Mouse (Mus musculus) forebrain, embryonic 13.5 days (tissue): Measurements from ENCODE around the gene Tdrd5. TPM values are rescaled to one million over a fixed set of nuclear protein-coding genes. Genes with fewer than 3 reads are reported as not detected.
"Not testable (repeated sequence)": the region's sequence is repeated elsewhere in the genome, so short reads cannot be mapped to it uniquely, and the experiment has no call there.

Experiments
- ATAC-seq: fragments of 200-750 bp; cut with Nextera tagmentation; 2 replicates; pipeline ENCODE4 v1.8.0; 2017
- H3K27ac ChIP-seq: fragments of 300-500 bp; sonication (generic); 2 replicates; pipeline ENCODE4 v1.5.1; 2015; ENCODE audit warnings: inconsistent platforms, mild to moderate bottlenecking, moderate library complexity
- H3K27me3 ChIP-seq: fragments of 300-500 bp; sonication (generic); 2 replicates; pipeline ENCODE4 v1.6.1; 2015; ENCODE audit warnings: mild to moderate bottlenecking, inconsistent platforms
- H3K36me3 ChIP-seq: fragments of 300-500 bp; sonication (generic); 2 replicates; pipeline ENCODE4 v1.6.1; 2015; ENCODE audit warnings: mild to moderate bottlenecking, inconsistent platforms; ENCODE audit not compliant: poor library complexity, severe bottlenecking
- H3K4me1 ChIP-seq: fragments of 300-500 bp; sonication (generic); 2 replicates; pipeline ENCODE4 v1.6.1; 2015; ENCODE audit warnings: inconsistent platforms
- H3K4me2 ChIP-seq: fragments of 300-500 bp; sonication (generic); 2 replicates; pipeline ENCODE4 v1.6.1; 2015; ENCODE audit warnings: inconsistent platforms, mild to moderate bottlenecking, moderate library complexity
- H3K4me3 ChIP-seq: fragments of 300-500 bp; sonication (generic); 2 replicates; pipeline ENCODE4 v1.5.1; 2015; ENCODE audit warnings: mild to moderate bottlenecking, inconsistent platforms
- H3K9ac ChIP-seq: fragments of 300-500 bp; sonication (generic); 2 replicates; pipeline ENCODE4 v1.6.1; 2015; ENCODE audit warnings: mild to moderate bottlenecking, inconsistent platforms
- H3K9me3 ChIP-seq: fragments of 300-500 bp; sonication (generic); replicated peaks from 2 replicates; pipeline ENCODE4 v1.6.1; 2016; ENCODE audit warnings: inconsistent platforms
- WGBS: fragments of 180-500 bp; shearing (Covaris S2); methylation state at CpG from one replicate; pipeline ENCODE4 v1.1.7; 2015; 5-methylcytosine and 5-hydroxymethylcytosine counted together
- polyA plus RNA-seq: library from polyadenylated mRNA; unstranded; fragments of >200 nt; fragmentation: Nextera tagmentation; extraction: Ambion mirVana; gene quantifications from 2 replicates; pipeline ENCODE4 v1.2.1, GENCODE M21; 2015

The Tdrd5 gene
- 0.08 and 0.31 TPM in 2 replicates for polyA plus RNA-seq

- no peaks in the 10 kb centered on the region for H3K9me3 ChIP-seq
- no peak within 1 kb of the TSS for H3K27ac ChIP-seq
- H3K4me2 ChIP-seq = peak within 1 kb of the TSS; percentile 99
- ATAC-seq = peak; percentile 90
- no peaks in the 10 kb centered on the region for H3K36me3 ChIP-seq
- peaks cover 10% of the 10 kb centered on the region; the same call in 1 of the 2 replicates for H3K4me1 ChIP-seq
- H3K4me3 ChIP-seq = peak within 1 kb of the TSS; percentile 71
- under 1% methylated on average over 83 of the region's 85 CpGs for WGBS
- peaks cover 57% of the 10 kb centered on the region for H3K27me3 ChIP-seq
- H3K9ac ChIP-seq = peak within 1 kb of the TSS; percentile 65
Observed at GRCm38 (mm10) chr1:156302911-156303749, at the start of gene Tdrd5. Tdrd5 (minus strand) TSS chr1:156303664.

DNA sequence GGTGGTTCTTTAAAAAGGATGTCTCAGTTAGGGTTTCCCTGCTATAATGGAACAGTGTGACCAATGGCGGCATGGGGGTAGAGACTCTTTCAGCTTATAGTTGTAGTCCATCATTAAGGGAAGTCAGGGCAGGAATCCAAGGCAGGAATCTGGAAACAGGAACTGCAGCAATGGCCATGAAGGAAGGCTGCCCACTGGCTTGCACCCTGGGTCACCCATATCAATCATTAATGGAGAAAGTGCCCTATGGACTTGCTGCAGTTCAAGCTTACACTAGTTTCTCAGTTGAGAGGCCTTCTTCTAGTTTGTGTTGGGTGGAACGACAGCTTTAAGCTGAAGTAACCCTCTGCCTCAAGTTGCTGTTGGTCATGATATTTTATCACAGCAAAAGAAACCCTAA is 49.0 kb upstream of the Tdrd5 start:
- WGBS = 88% methylated on average over 2 of the region's 2 CpGs

DNA sequence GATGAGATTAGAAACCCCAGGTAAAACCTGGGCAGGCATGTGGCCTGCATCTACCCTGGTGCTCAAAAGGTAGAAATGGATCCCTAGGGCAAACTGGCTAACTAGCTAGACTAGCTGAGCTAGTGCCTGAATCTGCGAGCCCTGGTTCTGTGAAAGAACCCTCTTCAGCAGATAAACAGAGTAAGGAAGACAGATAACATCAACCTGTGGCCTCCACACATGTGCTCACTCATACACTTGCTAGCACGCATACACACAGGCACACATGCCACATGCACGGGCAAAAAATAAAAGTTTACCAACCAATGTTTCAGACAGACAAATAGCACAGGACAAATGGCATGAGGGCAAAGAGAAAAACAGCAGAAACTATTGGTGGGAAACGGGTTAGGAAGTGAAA is 47.0 kb upstream of the Tdrd5 start:
- Histone ChIP-seq H3K4me2 (no peak overlapping the region), H3K27ac (no peak overlapping the region), H3K4me1 (no peaks in the 10 kb centered on the region), H3K27me3 (no peaks in the 10 kb centered on the region), H3K4me3 (no peak overlapping the region), H3K36me3 (no peaks in the 10 kb centered on the region), H3K9ac (no peak overlapping the region), H3K9me3 (no peaks in the 10 kb centered on the region)
- whole genome bisulfite sequencing = 93% methylated on average over 4 of the region's 4 CpGs
- no peak for ATAC-seq

More for the DNA sequence above, 49.0 kb upstream of the Tdrd5 start:
- Histone ChIP-seq H3K27ac (no peak overlapping the region), H3K4me1 (no peaks in the 10 kb centered on the region), H3K9ac (no peak overlapping the region), H3K27me3 (no peaks in the 10 kb centered on the region), H3K4me3 (no peak overlapping the region), H3K9me3 (no peaks in the 10 kb centered on the region), H3K4me2 (no peak overlapping the region), H3K36me3 (no peaks in the 10 kb centered on the region)
- ATAC-seq = no peak

DNA sequence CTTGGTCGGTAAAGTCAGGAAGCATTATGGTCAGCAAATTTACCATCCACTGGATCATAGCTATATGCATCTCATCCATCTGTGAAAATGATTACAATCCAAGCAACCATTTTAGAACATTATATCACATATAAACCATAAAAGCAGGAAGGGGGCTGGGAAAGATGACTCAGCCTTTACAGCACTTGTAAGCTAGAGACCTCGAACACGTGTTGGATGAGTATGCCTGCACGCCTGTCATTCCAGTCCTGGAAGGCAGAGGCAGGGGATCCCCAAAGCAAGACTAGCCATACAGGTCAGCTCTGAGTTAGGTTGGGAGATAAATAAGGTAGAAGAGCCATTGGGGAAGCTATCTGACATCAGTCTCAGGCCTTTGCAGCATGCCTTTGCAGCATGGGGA is 45.6 kb upstream of the Tdrd5 start:
- H3K4me1 ChIP-seq = no peaks in the 10 kb centered on the region
- no peaks in the 10 kb centered on the region for H3K9me3 ChIP-seq
- H3K27ac ChIP-seq = no peak overlapping the region
- no peak for ATAC-seq
- 84% methylated on average over 4 of the region's 4 CpGs for WGBS
- H3K36me3 ChIP-seq = no peaks in the 10 kb centered on the region
- no peaks in the 10 kb centered on the region for H3K27me3 ChIP-seq
- H3K4me2 ChIP-seq = no peak overlapping the region
- H3K9ac ChIP-seq = no peak overlapping the region
- no peak overlapping the region for H3K4me3 ChIP-seq

DNA sequence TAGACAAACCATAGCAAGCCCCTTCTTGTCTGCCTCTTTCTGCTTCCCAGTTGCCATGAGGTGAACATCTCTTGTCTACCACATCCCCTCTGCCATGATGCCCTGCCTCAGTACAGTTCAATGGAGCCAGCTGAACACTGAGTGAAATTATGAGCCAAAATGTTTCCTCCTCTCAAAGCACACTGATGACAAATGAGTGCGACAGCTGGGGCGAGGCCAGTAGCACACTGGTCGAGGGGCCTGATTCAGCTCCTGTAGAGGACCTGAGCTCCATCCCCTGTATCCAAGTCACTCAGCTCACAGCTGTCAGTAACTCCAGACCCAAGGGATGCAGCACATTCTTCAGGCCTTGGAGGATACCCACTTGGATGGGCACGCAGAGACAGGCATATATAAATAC is 42.2 kb upstream of the Tdrd5 start:
- Histone ChIP-seq H3K27ac (no peak overlapping the region), H3K9me3 (no peaks in the 10 kb centered on the region), H3K27me3 (no peaks in the 10 kb centered on the region), H3K4me3 (no peak overlapping the region), H3K36me3 (no peaks in the 10 kb centered on the region), H3K9ac (no peak overlapping the region), H3K4me2 (no peak overlapping the region), H3K4me1 (no peaks in the 10 kb centered on the region)
- ATAC-seq = no peak
- WGBS = 95% methylated on average over 4 of the region's 4 CpGs

- WGBS = 74% methylated on average over 4 of the region's 4 CpGs
- no peak for ATAC-seq
Observed at GRCm38 (mm10) chr1:156344433-156344832, 41.0 kb upstream of the Tdrd5 start.

DNA sequence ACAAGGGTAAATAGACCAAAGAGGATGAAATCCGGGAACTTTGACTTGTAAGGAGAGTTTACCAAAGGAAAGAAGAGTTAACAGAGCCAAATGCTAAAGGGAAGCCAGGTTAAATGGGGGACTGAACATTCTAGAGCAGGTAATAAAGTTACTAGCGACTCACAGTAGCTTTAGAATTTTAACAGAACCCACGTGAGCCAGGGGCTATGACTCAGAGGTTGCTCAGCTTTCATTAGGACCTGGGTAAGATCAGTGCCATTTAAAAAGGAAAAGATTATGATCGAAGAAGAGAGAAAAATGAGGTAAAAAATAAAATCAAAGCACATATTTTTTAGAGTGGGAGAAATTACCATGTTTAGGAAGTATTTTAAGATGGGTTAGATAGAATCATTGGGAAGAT is 37.4 kb upstream of the Tdrd5 start:
- Histone ChIP-seq H3K9me3 (no peaks in the 10 kb centered on the region), H3K27ac (no peak overlapping the region), H3K36me3 (no peaks in the 10 kb centered on the region), H3K4me2 (no peak overlapping the region), H3K4me3 (no peak overlapping the region), H3K4me1 (no peaks in the 10 kb centered on the region), H3K9ac (no peak overlapping the region), H3K27me3 (0 out of 2 replicates have a peak, but pooled peaks cover 3% of the 10 kb centered on the region)
- 82% methylated on average over 4 of the region's 4 CpGs for WGBS
- ATAC-seq = no peak

More at GRCm38 (mm10) chr1:156344433-156344832, 41.0 kb upstream of the Tdrd5 start:
- Histone ChIP-seq H3K4me1 (no peaks in the 10 kb centered on the region), H3K27me3 (no peaks in the 10 kb centered on the region), H3K4me2 (no peak overlapping the region), H3K27ac (no peak overlapping the region), H3K9ac (no peak overlapping the region), H3K4me3 (no peak overlapping the region), H3K36me3 (no peaks in the 10 kb centered on the region), H3K9me3 (no peaks in the 10 kb centered on the region)

DNA sequence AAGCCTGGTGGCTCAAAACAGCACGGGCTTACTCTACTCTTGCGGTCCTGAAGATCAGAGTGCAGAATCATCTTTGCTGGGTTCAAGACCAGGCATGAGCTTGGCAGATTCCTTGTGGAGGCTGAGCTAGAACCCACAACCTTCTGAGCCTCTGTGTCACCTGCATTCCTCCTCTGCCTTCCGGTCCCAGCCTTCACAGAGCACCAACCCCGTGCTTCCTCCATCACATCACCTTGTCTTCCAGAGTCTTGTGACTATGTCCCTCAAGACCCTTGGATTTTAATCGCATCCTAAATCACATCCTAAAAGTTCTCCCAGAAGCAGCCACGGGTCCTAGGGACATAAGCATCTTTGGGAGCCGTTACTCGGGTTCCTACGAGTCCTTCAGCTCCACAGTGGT is 19.7 kb upstream of the Tdrd5 start:
- 87% methylated on average over 9 of the region's 9 CpGs for WGBS
- no peak for ATAC-seq
- no peaks in the 10 kb centered on the region for H3K36me3 ChIP-seq
- no peak overlapping the region for H3K27ac ChIP-seq
- H3K9ac ChIP-seq = no peak overlapping the region
- no peaks in the 10 kb centered on the region for H3K27me3 ChIP-seq
- no peaks in the 10 kb centered on the region for H3K9me3 ChIP-seq
- H3K4me1 ChIP-seq = no peaks in the 10 kb centered on the region
- no peak overlapping the region for H3K4me3 ChIP-seq
- H3K4me2 ChIP-seq = no peak overlapping the region

- H3K27me3 ChIP-seq = peaks cover 51% of the 10 kb centered on the region
- peak within 1 kb of the TSS; percentile 54 for H3K4me2 ChIP-seq
- no peaks in the 10 kb centered on the region for H3K36me3 ChIP-seq
- WGBS = 4% methylated on average over 29 of the region's 29 CpGs
- H3K9ac ChIP-seq = no peak within 1 kb of the TSS
- peak within 1 kb of the TSS; percentile 24 for H3K4me3 ChIP-seq
- H3K9me3 ChIP-seq = no peaks in the 10 kb centered on the region
- ATAC-seq = no peak
- H3K27ac ChIP-seq = no peak within 1 kb of the TSS
- peaks cover 5% of the 10 kb centered on the region; the same call in 1 of the 2 replicates for H3K4me1 ChIP-seq
Observed at GRCm38 (mm10) chr1:156310630-156311029, 7.2 kb upstream of the Tdrd5 start, which contains the start of gene Nphs2. Nphs2 (plus strand) TSS chr1:156310727.

DNA sequence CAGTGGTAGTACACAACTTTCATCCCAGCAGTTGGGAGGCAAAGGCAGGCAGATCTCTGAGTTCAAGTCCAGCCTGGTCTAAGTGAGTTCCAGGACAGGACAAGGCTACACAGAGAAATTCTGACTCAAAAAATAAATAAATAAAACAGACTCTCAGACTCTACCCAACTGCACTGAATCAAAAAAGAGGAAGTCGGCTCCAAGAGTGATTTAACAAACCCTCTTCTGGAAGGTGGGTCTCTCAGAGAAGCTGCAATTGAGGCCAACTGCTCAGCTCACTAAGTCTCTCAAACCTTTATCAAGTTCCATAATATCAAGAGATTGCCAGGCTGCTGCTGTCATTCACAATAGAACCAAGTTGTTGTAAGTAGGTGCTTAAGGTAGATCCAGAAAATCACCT is 5.1 kb upstream of the Tdrd5 start:
- no peaks in the 10 kb centered on the region for H3K36me3 ChIP-seq
- H3K4me3 ChIP-seq = no peak overlapping the region
- no peak overlapping the region for H3K27ac ChIP-seq
- peaks cover 8% of the 10 kb centered on the region; the same call in 1 of the 2 replicates for H3K4me1 ChIP-seq
- ATAC-seq = no peak
- WGBS = 88% methylated on average over 1 of the region's 1 CpGs
- H3K4me2 ChIP-seq = no peak overlapping the region
- peaks cover 71% of the 10 kb centered on the region for H3K27me3 ChIP-seq
- H3K9ac ChIP-seq = no peak overlapping the region
- no peaks in the 10 kb centered on the region for H3K9me3 ChIP-seq

DNA sequence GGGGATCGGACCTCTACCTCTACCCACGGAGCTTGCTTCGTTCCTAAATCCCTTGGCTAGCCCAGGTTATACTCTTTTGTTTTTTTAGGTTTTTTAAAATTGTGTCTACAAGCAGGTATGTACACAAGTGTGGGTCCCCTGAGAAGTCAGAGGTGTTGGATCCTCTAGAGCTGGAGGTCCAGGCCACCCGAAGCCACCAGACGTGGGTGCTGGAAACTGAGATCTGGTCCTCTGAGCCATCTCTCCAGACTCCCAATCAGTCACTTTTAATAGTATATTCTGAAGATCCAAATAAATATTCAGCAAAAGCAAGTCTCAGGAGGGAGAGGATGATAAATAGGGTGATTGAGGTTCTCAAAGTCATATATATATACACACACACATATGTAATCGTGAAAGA is 13.4 kb downstream of the Tdrd5 start:
- no peak overlapping the region for H3K4me3 ChIP-seq
- no peaks in the 10 kb centered on the region for H3K9me3 ChIP-seq
- H3K4me1 ChIP-seq = peaks cover 4% of the 10 kb centered on the region; the same call in 1 of the 2 replicates
- H3K27ac ChIP-seq = no peak overlapping the region
- no peak overlapping the region for H3K9ac ChIP-seq
- no peak overlapping the region for H3K4me2 ChIP-seq
- H3K36me3 ChIP-seq = no peaks in the 10 kb centered on the region
- ATAC-seq = no peak
- no peaks in the 10 kb centered on the region for H3K27me3 ChIP-seq
- 94% methylated on average over 6 of the region's 6 CpGs for WGBS

- ATAC-seq, H3K9ac ChIP-seq, H3K9me3 ChIP-seq, H3K4me2 ChIP-seq, H3K4me3 ChIP-seq, H3K27me3 ChIP-seq, H3K27ac ChIP-seq, H3K4me1 ChIP-seq, H3K36me3 ChIP-seq: not testable (repeated sequence)
- WGBS = 65% methylated on average over 10 of the region's 10 CpGs
Observed at GRCm38 (mm10) chr1:156289222-156289587, 14.3 kb downstream of the Tdrd5 start.
